Mouse (Mus musculus): ENCODE measurements around the gene Clec11a. TPM values are rescaled to one million over a fixed set of nuclear protein-coding genes. Genes with fewer than 3 reads are reported as not detected.

Gene Clec11a
- under 1 TPM; 0.84 to 0.88 TPM for total RNA-seq (2021)
- long read RNA-seq, experiment 1, partial matches to known transcripts = 0 of 1 reads
- long read RNA-seq, experiment 1, other reads (novel, unspliced or antisense) = 1 of 1 reads
- long read RNA-seq, experiment 2, partial matches to known transcripts = 0 of 1 reads
- long read RNA-seq, experiment 2, other reads (novel, unspliced or antisense) = 0 of 1 reads

DNA sequence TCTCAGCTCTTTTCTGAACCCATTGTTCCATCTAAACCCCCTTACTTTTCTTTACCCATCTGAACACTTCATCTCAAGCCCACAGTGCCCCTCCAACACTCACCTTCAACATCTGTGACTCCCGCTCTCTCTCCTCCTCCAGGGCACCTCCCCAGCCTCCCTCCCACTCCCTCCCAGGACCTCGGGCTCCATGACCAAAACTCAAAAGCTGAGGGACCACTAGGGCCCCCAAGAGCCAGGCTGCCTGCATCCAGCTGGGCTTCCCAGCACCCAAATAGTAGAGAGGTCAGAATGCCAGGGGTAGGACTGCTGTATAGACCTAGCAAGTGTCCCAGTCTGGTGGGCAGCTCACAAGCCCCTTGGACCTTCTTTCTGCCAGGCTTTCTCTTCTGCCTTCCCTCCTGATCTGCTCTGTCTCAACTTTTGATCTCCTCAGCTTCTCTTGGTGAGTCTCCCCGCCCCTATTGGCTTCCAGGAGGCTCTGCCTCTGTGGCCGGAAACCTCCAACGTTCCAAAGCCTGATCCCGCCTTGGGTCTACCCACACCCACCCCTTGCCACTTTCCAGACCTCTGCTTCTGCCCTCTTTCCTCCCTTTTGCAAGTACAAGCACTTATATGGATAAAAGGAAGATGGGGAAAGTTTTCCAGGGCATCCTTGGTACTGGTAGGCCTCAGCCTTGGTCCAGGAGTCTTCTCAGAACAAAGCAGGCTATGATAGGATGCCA, at the start of gene Clec11a:
Gene Clec11a, minus strand, starts transcription at position 387 of the 725 bp plus-strand sequence.
- intact Hi-C loops (cut with DNase I) = loop anchor here (5.0 kb wide), 1 partner anchor 46 kb away; no protein-coding TSS in a partner anchor
- DNase-seq = no peak

GRCm38 (mm10) chr7:44355411-44355810, 48.7 kb upstream of the Clec11a start:
- intact Hi-C loops (cut with DNase I) = no loop called here
- DNase-seq = no peak

GRCm38 (mm10) chr7:44353601-44354340, 47.1 kb upstream of the Clec11a start:
- intact Hi-C loops (cut with DNase I) = loop anchor here (5.0 kb wide), 1 partner anchor 46 kb away; the partner anchor contains the start of gene Clec11a
- DNase-seq = no peak

- DNase-seq = no peak
- intact Hi-C loops (cut with DNase I) = loop anchor here (5.0 kb wide), 1 partner anchor 46 kb away; the partner anchor contains the start of gene Clec11a
These were observed 46.3 kb upstream of the Clec11a start for GRCm38 (mm10) chr7:44352750-44353600.

DNA sequence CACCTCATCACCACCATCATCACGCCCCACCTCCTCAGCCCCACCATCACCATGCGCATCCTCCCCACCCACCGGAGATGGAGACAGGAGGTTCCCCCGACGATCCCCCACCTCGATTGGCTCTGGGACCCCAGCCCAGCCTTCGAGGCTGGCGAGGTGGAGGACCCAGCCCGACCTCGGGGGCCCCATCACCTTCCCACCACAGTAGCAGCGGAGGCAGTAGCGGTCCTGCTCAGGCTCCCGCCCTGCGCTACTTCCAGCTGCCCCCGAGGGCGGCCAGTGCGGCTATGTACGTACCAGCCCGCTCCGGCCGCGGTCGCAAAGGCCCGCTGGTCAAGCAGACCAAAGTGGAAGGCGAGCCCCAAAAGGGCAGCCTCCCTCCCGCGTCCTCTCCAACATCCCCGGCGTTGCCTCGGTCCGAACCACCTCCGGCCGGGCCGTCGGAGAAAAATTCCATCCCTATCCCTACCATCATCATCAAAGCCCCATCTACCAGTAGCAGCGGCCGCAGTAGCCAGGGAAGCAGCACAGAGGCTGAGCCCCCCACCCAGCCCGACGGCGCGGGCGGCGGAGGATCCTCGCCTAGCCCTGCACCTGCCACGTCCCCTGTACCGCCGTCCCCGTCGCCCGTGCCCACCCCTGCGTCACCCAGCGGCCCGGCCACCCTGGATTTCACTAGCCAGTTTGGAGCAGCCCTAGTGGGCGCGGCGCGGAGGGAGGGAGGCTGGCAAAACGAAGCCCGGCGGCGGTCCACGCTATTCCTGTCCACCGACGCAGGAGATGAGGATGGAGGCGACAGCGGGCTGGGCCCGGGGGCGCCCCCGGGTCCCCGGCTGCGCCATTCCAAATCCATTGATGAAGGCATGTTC, 45.4 kb upstream of the Clec11a start:
- DNase-seq = no peak
- intact Hi-C loops (cut with DNase I) = loop anchor here (1.0 to 5.0 kb wide), 2 partner anchors 45 to 90 kb away; partner anchors contain the start of gene Clec11a

- intact Hi-C loops (cut with DNase I) = loop anchor here (1.0 to 5.0 kb wide), 2 partner anchors 44 to 89 kb away; partner anchors contain the start of gene Clec11a
- peak; percentile 64 to 79 for DNase-seq
These were observed 44.4 kb upstream of the Clec11a start for GRCm38 (mm10) chr7:44350957-44351711.

- intact Hi-C loops (cut with DNase I) = no loop called here
- no peak for DNase-seq
These were observed 42.3 kb upstream of the Clec11a start for GRCm38 (mm10) chr7:44349043-44349442.

- no peak for DNase-seq
- intact Hi-C loops (cut with DNase I) = no loop called here
These were observed 37.9 kb upstream of the Clec11a start for GRCm38 (mm10) chr7:44344622-44345021.

DNA sequence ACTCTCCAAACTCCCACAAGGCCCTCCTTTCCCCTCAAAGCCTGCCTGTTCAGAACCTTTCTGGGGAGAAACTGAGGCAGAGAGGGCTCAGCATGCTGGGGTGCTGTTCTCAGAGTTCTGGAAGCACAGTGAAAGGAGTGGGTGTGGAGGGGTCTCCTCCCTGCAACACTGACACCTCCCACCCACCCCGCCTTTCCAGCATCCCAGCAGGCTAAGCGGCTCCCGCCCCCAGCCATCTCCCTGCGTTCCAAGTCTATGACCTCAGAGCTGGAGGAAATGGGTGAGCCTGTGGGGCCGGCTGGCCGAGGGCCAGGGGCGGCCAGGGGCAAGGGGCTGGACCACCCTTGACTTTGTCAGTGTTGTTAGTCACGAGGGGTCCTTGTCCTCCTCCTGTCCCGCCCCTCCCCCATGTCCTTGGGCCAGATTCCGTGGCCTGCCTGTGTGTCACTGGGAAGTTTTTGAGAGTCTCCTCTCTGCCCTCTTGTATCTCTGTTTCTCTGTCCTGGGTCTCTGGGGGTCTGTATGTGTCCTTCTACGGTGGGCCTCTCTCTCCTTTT, 36.8 kb upstream of the Clec11a start:
- intact Hi-C loops (cut with DNase I) = no loop called here
- no peak for DNase-seq

DNA sequence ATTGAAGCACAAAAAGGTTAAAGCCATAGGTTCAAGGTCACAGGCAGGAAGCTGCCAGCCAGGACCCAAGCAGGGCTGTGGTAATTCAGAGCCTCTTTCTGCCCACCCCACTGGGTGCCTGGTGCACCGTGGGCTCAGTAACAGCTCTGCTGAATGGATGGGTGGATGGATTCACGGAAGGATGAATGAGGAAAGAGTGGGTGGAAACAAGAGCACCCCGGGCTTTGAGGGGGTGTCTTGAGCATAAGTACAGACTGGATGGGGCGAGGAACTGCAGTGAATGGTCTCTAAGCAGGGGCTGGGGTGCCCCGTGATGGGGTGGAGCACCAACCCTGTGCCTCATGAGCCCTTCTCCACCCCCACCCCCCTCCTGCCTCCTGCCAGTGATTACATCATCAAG, 35.0 kb upstream of the Clec11a start:
- intact Hi-C loops (cut with DNase I) = no loop called here
- no peak for DNase-seq

DNA sequence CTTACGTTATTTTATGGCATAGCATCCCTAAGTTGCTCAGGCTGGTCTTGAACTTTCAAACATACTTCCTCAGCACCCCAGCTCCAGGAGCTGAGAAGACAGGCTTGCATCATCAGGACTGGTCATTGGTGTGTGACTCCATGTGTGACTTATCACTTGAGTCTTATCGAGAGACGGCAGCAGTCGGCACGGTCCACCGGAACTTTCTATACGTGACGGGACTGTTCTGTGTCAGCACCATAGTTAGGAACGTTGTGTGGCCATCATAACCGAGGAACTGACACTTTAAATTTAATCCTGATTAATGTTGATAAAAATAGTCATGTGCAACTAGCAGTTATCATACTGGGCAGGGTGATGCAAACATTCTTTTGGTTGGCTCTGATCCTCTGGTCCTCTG, 34.4 kb upstream of the Clec11a start:
- intact Hi-C loops (cut with DNase I) = no loop called here
- DNase-seq = no peak

GRCm38 (mm10) chr7:44340226-44340625, 33.5 kb upstream of the Clec11a start:
- no peak for DNase-seq
- intact Hi-C loops (cut with DNase I) = no loop called here

DNA sequence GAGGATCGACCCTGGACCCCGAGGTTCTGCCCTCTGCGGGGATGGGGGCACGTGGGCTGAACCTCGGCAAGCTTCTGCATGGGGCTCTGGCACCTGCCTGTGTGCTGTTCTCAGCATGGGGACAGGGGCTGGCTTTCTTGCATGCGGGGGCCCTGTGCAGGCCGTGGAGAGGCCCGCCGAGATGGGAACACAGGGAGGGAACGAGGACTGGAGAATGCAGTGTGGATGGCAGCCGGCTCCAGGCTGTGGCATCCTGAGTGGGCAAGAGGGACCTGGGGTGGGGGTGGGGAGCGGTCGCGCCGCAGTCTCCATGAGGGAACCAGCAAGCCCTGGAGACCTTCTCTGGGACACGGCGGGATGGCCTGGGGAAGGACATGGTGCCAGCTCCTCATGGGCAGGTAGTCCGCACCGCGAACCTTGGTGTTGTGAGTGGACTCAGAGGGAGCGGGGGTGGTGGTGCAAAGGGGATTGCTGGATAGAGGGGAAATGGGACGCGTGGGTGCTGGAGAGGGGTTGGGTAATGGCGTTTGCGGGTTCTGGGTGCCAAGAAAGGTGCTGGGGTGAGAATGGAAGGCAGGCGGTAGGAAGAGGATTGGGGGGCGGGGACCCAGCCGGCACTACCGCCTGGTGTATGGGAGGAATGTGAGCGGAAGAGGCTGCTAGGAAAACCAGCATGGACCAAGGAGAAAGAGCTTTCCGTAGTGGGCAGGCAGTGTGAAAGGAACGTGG, 30.6 kb upstream of the Clec11a start:
- intact Hi-C loops (cut with DNase I) = no loop called here

GRCm38 (mm10) chr7:44336046-44337021, 29.6 kb upstream of the Clec11a start:
- DNase-seq = no peak
- intact Hi-C loops (cut with DNase I) = no loop called here

More for the DNA sequence above, 30.6 kb upstream of the Clec11a start:
- no peak for DNase-seq

GRCm38 (mm10) chr7:44335031-44335878, 28.6 kb upstream of the Clec11a start:
- intact Hi-C loops (cut with DNase I) = no loop called here
- DNase-seq = peak in 1 of 2 experiments; percentile 54
